ENCODE assay signal across 8 mouse cellular contexts in the genomic region with DNA sequence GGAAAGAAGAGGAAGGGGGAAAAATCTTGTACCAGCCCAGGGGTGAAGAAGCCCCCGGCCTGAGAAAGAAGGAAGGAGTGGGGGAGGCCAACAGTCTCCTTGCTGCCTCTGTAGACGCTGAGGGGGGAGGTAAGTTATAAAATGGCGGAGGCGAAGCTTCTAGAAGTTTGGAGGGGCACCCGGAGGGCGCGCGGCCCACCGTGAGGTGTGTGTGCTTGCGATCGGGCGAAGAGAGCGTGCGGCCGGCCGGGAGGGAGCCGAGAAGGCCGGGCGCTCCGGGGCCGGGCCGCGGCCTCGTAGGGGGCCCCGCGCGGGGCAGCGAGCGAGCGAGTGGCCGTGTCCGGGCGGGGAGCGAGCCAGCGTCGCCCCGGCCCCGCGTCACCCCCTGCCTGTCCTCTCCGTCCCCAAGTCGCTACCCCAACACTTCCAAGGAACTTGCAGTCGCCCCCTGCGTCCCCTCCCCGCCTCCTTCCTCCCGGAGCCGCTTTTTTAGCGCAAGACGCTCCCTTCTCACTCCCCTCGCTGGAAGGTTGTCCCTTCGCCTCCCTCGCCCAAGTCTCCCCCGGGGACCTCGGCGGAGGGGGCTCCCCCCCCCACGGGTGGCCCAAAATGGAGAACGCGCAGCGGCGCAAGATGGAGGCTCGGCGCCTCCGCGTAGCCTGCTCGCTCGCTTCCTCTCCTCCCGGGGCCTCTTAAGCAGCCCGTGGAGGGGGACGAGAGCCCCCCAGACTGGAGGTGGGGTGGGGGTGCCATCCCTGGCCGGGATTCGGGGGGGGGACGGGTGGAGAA. TPM values are rescaled to one million over a fixed set of nuclear protein-coding genes. Genes with fewer than 3 reads are reported as not detected.
DNase-seq lines count a peak whose midpoint lies in the region; ATAC-seq and TF ChIP-seq lines count a peak whose summit lies in the region.

No protein-coding gene starts in this region.

- 32% methylated on average over 49 of the region's 71 CpGs for WGBS in forebrain, embryonic 11.5 days
- 17% methylated on average over 35 of the region's 71 CpGs for WGBS in heart, embryonic 16.5 days
- WGBS in lung, embryonic 14.5 days: 12% methylated on average over 43 of the region's 71 CpGs
- WGBS in thymus, adult 2 months: under 1% methylated on average over 37 of the region's 71 CpGs

- peak overlapping the region; percentile 100 for H3K4me3 ChIP-seq in brown adipose tissue, adult 24 weeks (ENCODE audit: insufficient read depth, low read depth, low read length)
- peak overlapping the region; percentile 54 for H3K4me3 ChIP-seq in forebrain, embryonic 11.5 days (ENCODE audit: low read depth, low read length)
- peak overlapping the region; percentile 72 for H3K4me3 ChIP-seq in heart, embryonic 16.5 days (ENCODE audit: low read length)
- H3K4me3 ChIP-seq in lung, embryonic 14.5 days (ENCODE audit: low read depth, low read length): peak overlapping the region; percentile 65
- peak overlapping the region; percentile 100 for H3K4me3 ChIP-seq in thymus, adult 2 months (ENCODE audit: control insufficient read depth, insufficient read depth, low read length)

- H3K27me3 ChIP-seq in forebrain, embryonic 11.5 days (ENCODE audit: control insufficient read depth, insufficient read depth, low read length): no peaks in the 10 kb centered on the region
- H3K27me3 ChIP-seq in heart, embryonic 16.5 days (ENCODE audit: control insufficient read depth, insufficient read depth, low read length): no peaks in the 10 kb centered on the region
- no peaks in the 10 kb centered on the region for H3K27me3 ChIP-seq in lung, embryonic 14.5 days (ENCODE audit: insufficient read depth, low read length)
- H3K27me3 ChIP-seq in thymus, adult 2 months (ENCODE audit: control insufficient read depth, insufficient read depth, low read length): no peaks in the 10 kb centered on the region

- peak; percentile 39; the same call in 1 of the 2 replicates for TF ChIP-seq POLR2A in thymus, adult 2 months (IDR thresholded peaks at IDR 0.05; ENCODE audit: control insufficient read depth, extremely low read depth, insufficient read depth, low read length, poor library complexity)

- H3K4me2 ChIP-seq in forebrain, embryonic 11.5 days (ENCODE audit: low read depth, low read length, severe bottlenecking): peak overlapping the region; percentile 58
- H3K4me2 ChIP-seq in heart, embryonic 16.5 days (ENCODE audit: low read depth, low read length): peak overlapping the region; percentile 56
- H3K4me2 ChIP-seq in lung, embryonic 14.5 days: peak overlapping the region; percentile 58

- H3K27ac ChIP-seq in brown adipose tissue, adult 24 weeks (replicated peaks; ENCODE audit: low read depth, low read length): peak overlapping the region; percentile 100
- peak overlapping the region; percentile 99 for H3K27ac ChIP-seq in forebrain, embryonic 11.5 days (ENCODE audit: low read depth, low read length)
- H3K27ac ChIP-seq in heart, embryonic 16.5 days (ENCODE audit: low read length): peak overlapping the region; percentile 97
- peak overlapping the region; percentile 100 for H3K27ac ChIP-seq in lung, embryonic 14.5 days (ENCODE audit: low read depth)
- peak overlapping the region; percentile 100 for H3K27ac ChIP-seq in thymus, adult 2 months (ENCODE audit: control insufficient read depth, insufficient read depth, low read length)

- peak overlapping the region; percentile 93 for H3K9ac ChIP-seq in forebrain, embryonic 11.5 days (ENCODE audit: low read length)
- peak overlapping the region; percentile 83 for H3K9ac ChIP-seq in heart, embryonic 16.5 days (ENCODE audit: low read length)
- H3K9ac ChIP-seq in lung, embryonic 14.5 days: peak overlapping the region; percentile 97

- DNase-seq in CD4-positive, CD25-positive, alpha-beta regulatory T cell, adult 2 months (ENCODE audit: low read depth, low spot score): peak; percentile 77
- peak; percentile 70 for DNase-seq in forebrain, embryonic 11.5 days (ENCODE audit: low spot score)
- DNase-seq in kidney, postnatal 4 days: peak; percentile 67
- DNase-seq in lung, embryonic 14.5 days: peak; percentile 63
- peak; percentile 11 for DNase-seq in ovary, adult 18-20 months (ENCODE audit: low spot score)
- DNase-seq in thymus, adult 2 months: peak; percentile 60

- no peaks in the 10 kb centered on the region; the same call in 1 of the 2 replicates for H3K4me1 ChIP-seq in brown adipose tissue, adult 24 weeks (ENCODE audit: control insufficient read depth, insufficient read depth, insufficient read length, low read length)
- H3K4me1 ChIP-seq in forebrain, embryonic 11.5 days (replicated peaks; ENCODE audit: control insufficient read depth, insufficient read depth, low read length): no peaks in the 10 kb centered on the region
- H3K4me1 ChIP-seq in heart, embryonic 16.5 days (ENCODE audit: control insufficient read depth, insufficient read depth, low read length): no peaks in the 10 kb centered on the region; the same call in none of the 2 replicates
- H3K4me1 ChIP-seq in lung, embryonic 14.5 days (ENCODE audit: insufficient read depth): no peaks in the 10 kb centered on the region
- peaks cover 5% of the 10 kb centered on the region for H3K4me1 ChIP-seq in thymus, adult 2 months (replicated peaks; ENCODE audit: control insufficient read depth, insufficient read depth, low read length)

- H3K36me3 ChIP-seq in forebrain, embryonic 11.5 days (ENCODE audit: control insufficient read depth, insufficient read depth, low read length): no peaks in the 10 kb centered on the region
- H3K36me3 ChIP-seq in heart, embryonic 16.5 days (ENCODE audit: control insufficient read depth, insufficient read depth): no peaks in the 10 kb centered on the region
- no peaks in the 10 kb centered on the region for H3K36me3 ChIP-seq in lung, embryonic 14.5 days (ENCODE audit: insufficient read depth)
- H3K36me3 ChIP-seq in thymus, adult 2 months (ENCODE audit: control insufficient read depth, insufficient read depth, low read length): no peaks in the 10 kb centered on the region

- no peak for TF ChIP-seq CTCF in lung, embryonic 14.5 days (IDR thresholded peaks at IDR 0.05; ENCODE audit: low read depth)
- TF ChIP-seq CTCF in thymus, adult 2 months (IDR thresholded peaks at IDR 0.05; ENCODE audit: borderline replicate concordance, control insufficient read depth, extremely low read depth, insufficient read depth, low read length, poor library complexity): no peak

- ATAC-seq in forebrain, embryonic 11.5 days (replicated peaks; ENCODE audit: low FRiP score): peak; percentile 64
- peak; percentile 35 for ATAC-seq in heart, embryonic 16.5 days (replicated peaks; ENCODE audit: extremely low read depth, insufficient read depth, low FRiP score)
- peak; percentile 36 for ATAC-seq in lung, embryonic 14.5 days (ENCODE audit: insufficient read depth)

- no peaks in the 10 kb centered on the region for H3K9me3 ChIP-seq in forebrain, embryonic 11.5 days (ENCODE audit: control insufficient read depth, low read length)
- no peaks in the 10 kb centered on the region for H3K9me3 ChIP-seq in heart, embryonic 16.5 days (replicated peaks; ENCODE audit: control insufficient read depth, low read length)
- no peaks in the 10 kb centered on the region for H3K9me3 ChIP-seq in lung, embryonic 14.5 days (ENCODE audit: low read depth, low read length)

RNA-seq across cellular contexts. Expression of gene Stag2, which starts 0.6 kb away (rescaled TPM):
- polyA plus RNA-seq in brown adipose tissue, adult 24 weeks (2012; ENCODE audit: insufficient read depth, insufficient read length, missing spikeins): 29.4 and 33.5 TPM in 2 replicates
- 59.6 and 71.1 TPM in 2 replicates for polyA plus RNA-seq in forebrain, embryonic 11.5 days (2014; fragmentation: Nextera tagmentation; extraction: Ambion mirVana)
- polyA plus RNA-seq in heart, embryonic 16.5 days (2015; fragmentation: Nextera tagmentation; extraction: Ambion mirVana): 31.3 and 32.3 TPM in 2 replicates
- polyA plus RNA-seq in lung, embryonic 14.5 days (2014; fragmentation: Nextera tagmentation; extraction: Ambion mirVana): 64.3 and 69.7 TPM in 2 replicates
- 19.9 and 23.0 TPM in 2 replicates for polyA plus RNA-seq in thymus, adult 2 months (2012; rRNA removed)

Comparison
In these comparisons a context has a peak if more than half of its experiments do, and no peak if none do; other contexts are left out.
1. Peak in every context shown above with its lines: DNase-seq, ATAC-seq, H3K4me3 ChIP-seq and H3K27ac ChIP-seq.
2. DNase-seq: peak in every context shown above with its lines; median percentile 77 in CD4-positive, CD25-positive, alpha-beta regulatory T cell, adult 2 months; 70 in forebrain, embryonic 11.5 days; 67 in kidney, postnatal 4 days; 63 in lung, embryonic 14.5 days; 60 in thymus, adult 2 months; 11 in ovary, adult 18-20 months.